Mouse (Mus musculus) brain, embryonic 14.5 days (tissue): ENCODE results near the gene Hoxc4.

Source experiments
- CTCF ChIP-seq: fragments of 200-500 bp; IDR thresholded peaks from 2 replicates; pipeline ENCODE4 v1.5.1; 2012; ENCODE audit warnings: inconsistent platforms, mild to moderate bottlenecking, moderate library complexity, borderline replicate concordance; ENCODE audit not compliant: insufficient read depth, insufficient read length; ENCODE audit errors: extremely low read depth
- POLR2A ChIP-seq: fragments of 200-500 bp; IDR thresholded peaks from 2 replicates; pipeline ENCODE4 v1.6.1; 2012; ENCODE audit warnings: mild to moderate bottlenecking, inconsistent platforms, borderline replicate concordance; ENCODE audit not compliant: poor library complexity, insufficient read depth, insufficient read length, severe bottlenecking; ENCODE audit errors: extremely low read depth

- TF ChIP-seq CTCF (no peak), POLR2A (no peak)
Measured at GRCm38 (mm10) chr15:103041613-103042012, 22.9 kb downstream of the Hoxc4 start.
